Mouse (Mus musculus) neural tube, embryonic 11.5 days (tissue): ENCODE measurements around the gene Szrd1. TPM values are rescaled to one million over a fixed set of nuclear protein-coding genes. Genes with fewer than 3 reads are reported as not detected.

ENCODE experiments used
- ATAC-seq: fragments of 200-750 bp; cut with Nextera tagmentation; 2 replicates; pipeline ENCODE4 v1.8.0; 2017; ENCODE audit warnings: moderate number of reproducible peaks, mild to moderate bottlenecking, moderate TSS enrichment, moderate library complexity; ENCODE audit not compliant: insufficient read depth, low FRiP score, low TSS enrichment
- DNase-seq: peaks from one replicate; pipeline ENCODE4 v3.0.0-alpha.2; 2015; ENCODE audit warnings: low spot score
- H3K27ac ChIP-seq: fragments of 300-500 bp; sonication (generic); 2 replicates; pipeline ENCODE4 v1.5.1; 2014; ENCODE audit warnings: low read depth, mild to moderate bottlenecking, low read length
- H3K27me3 ChIP-seq: fragments of 300-500 bp; sonication (generic); 2 replicates; pipeline ENCODE4 v1.6.1; 2014; ENCODE audit warnings: mild to moderate bottlenecking, low read length, mixed read lengths; ENCODE audit not compliant: control insufficient read depth, insufficient read depth
- H3K36me3 ChIP-seq: fragments of 300-500 bp; sonication (generic); 2 replicates; pipeline ENCODE4 v1.6.1; 2014; ENCODE audit warnings: mild to moderate bottlenecking, low read length, moderate library complexity, mixed read lengths; ENCODE audit not compliant: control insufficient read depth, insufficient read depth
- H3K4me1 ChIP-seq: fragments of 300-500 bp; sonication (generic); 2 replicates; pipeline ENCODE4 v1.6.1; 2014; ENCODE audit warnings: low read length, mixed read lengths; ENCODE audit not compliant: control insufficient read depth, insufficient read depth
- H3K4me2 ChIP-seq: fragments of 300-500 bp; sonication (generic); 2 replicates; pipeline ENCODE4 v1.6.1; 2014; ENCODE audit warnings: low read depth, mild to moderate bottlenecking, moderate library complexity
- H3K4me3 ChIP-seq: fragments of 300-500 bp; sonication (generic); 2 replicates; pipeline ENCODE4 v1.5.1; 2014; ENCODE audit warnings: low read depth, low read length
- H3K9ac ChIP-seq: fragments of 300-500 bp; sonication (generic); 2 replicates; pipeline ENCODE4 v1.6.1; 2014; ENCODE audit warnings: mild to moderate bottlenecking, low read length
- H3K9me3 ChIP-seq: fragments of 300-500 bp; sonication (generic); 2 replicates; pipeline ENCODE4 v1.6.1; 2016; ENCODE audit warnings: low read length; ENCODE audit not compliant: control insufficient read depth
- WGBS: fragments of 180-500 bp; shearing (Covaris S2); extraction: QIAGEN DNeasy Blood & Tissue Kit; methylation state at CpG from one replicate; pipeline ENCODE4 v1.1.7; 2014; 5-methylcytosine and 5-hydroxymethylcytosine counted together
- polyA plus RNA-seq: library from polyadenylated mRNA; unstranded; fragments of >200 nt; fragmentation: Nextera tagmentation; extraction: Ambion mirVana; gene quantifications from 2 replicates; pipeline ENCODE4 v1.2.1, GENCODE M21; 2014

The Szrd1 gene
- polyA plus RNA-seq, 1 experiment from 2014 or later, result 30.7 TPM

GRCm38 (mm10) chr4:141095016-141095415, 44.6 kb downstream of the Szrd1 start:
- Histone ChIP-seq H3K9ac (no peak overlapping the region), H3K9me3 (no peaks in the 10 kb centered on the region), H3K4me2 (no peak overlapping the region), H3K4me1 (no peaks in the 10 kb centered on the region), H3K4me3 (no peak overlapping the region), H3K27ac (no peak overlapping the region), H3K27me3 (no peaks in the 10 kb centered on the region), H3K36me3 (no peaks in the 10 kb centered on the region)
- DNase-seq (no peak), ATAC-seq (no peak)
- WGBS, result 84% methylated on average over 10 of the region's 10 CpGs

GRCm38 (mm10) chr4:141088714-141089113, 50.9 kb downstream of the Szrd1 start:
- Histone ChIP-seq H3K9me3 (no peaks in the 10 kb centered on the region), H3K27me3 (no peaks in the 10 kb centered on the region), H3K4me2 (no peak overlapping the region), H3K9ac (no peak overlapping the region), H3K4me1 (no peaks in the 10 kb centered on the region), H3K36me3 (no peaks in the 10 kb centered on the region), H3K27ac (no peak overlapping the region), H3K4me3 (no peak overlapping the region)
- WGBS, result 76% methylated on average over 9 of the region's 9 CpGs
- ATAC-seq (no peak), DNase-seq (no peak)

- H3K9ac ChIP-seq, result no peak within 1 kb of the TSS
- WGBS, result 80% methylated on average over 6 of the region's 6 CpGs
- ATAC-seq (no peak), DNase-seq (no peak)
- H3K36me3 ChIP-seq, result no peaks in the 10 kb centered on the region
- H3K4me2 ChIP-seq, result no peak within 1 kb of the TSS
- no peak within 1 kb of the TSS for H3K4me3 ChIP-seq
- no peaks in the 10 kb centered on the region for H3K4me1 ChIP-seq
- no peaks in the 10 kb centered on the region for H3K27me3 ChIP-seq
- H3K9me3 ChIP-seq, result no peaks in the 10 kb centered on the region
- no peak within 1 kb of the TSS for H3K27ac ChIP-seq
Observed at GRCm38 (mm10) chr4:141088033-141088432, 51.5 kb downstream of the Szrd1 start, which contains the start of gene Spata21. Gene Spata21, plus strand, starts transcription at chr4:141088333.

DNA sequence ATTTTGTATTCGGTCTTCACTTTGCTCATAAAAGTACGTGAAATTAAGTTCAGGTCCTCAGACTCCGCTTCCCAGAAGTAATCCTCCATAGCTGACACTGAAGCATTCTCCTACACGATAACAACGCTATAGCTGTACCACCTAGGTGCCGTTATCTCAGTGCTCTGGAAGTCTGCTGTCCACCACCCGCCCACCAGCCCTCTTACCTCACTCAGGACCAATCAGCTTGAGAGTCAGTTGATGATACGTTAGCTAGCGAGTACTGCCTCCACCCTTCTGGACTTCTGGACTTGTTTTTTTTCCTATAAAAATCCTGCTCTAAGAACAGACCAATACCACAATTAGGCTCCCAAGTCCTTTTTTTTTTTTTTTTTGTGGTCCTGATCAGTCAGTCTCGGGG, 52.7 kb downstream of the Szrd1 start:
- no peaks in the 10 kb centered on the region for H3K4me1 ChIP-seq
- no peaks in the 10 kb centered on the region for H3K9me3 ChIP-seq
- no peaks in the 10 kb centered on the region for H3K36me3 ChIP-seq
- no peak overlapping the region for H3K9ac ChIP-seq
- no peak overlapping the region for H3K4me2 ChIP-seq
- no peaks in the 10 kb centered on the region for H3K27me3 ChIP-seq
- no peak for DNase-seq
- no peak for ATAC-seq
- H3K4me3 ChIP-seq, result no peak overlapping the region
- no peak overlapping the region for H3K27ac ChIP-seq
- WGBS, result 81% methylated on average over 10 of the region's 10 CpGs

GRCm38 (mm10) chr4:141078510-141079137, 61.0 kb downstream of the Szrd1 start:
- ATAC-seq (no peak), DNase-seq (no peak)
- Histone ChIP-seq H3K4me1 (peaks cover 7% of the 10 kb centered on the region), H3K36me3 (no peaks in the 10 kb centered on the region), H3K27ac (no peak overlapping the region), H3K9me3 (no peaks in the 10 kb centered on the region), H3K4me3 (peak overlapping the region; percentile 98), H3K9ac (peak overlapping the region; percentile 86), H3K4me2 (no peak overlapping the region), H3K27me3 (no peaks in the 10 kb centered on the region)
- WGBS, result 71% methylated on average over 18 of the region's 18 CpGs

DNA sequence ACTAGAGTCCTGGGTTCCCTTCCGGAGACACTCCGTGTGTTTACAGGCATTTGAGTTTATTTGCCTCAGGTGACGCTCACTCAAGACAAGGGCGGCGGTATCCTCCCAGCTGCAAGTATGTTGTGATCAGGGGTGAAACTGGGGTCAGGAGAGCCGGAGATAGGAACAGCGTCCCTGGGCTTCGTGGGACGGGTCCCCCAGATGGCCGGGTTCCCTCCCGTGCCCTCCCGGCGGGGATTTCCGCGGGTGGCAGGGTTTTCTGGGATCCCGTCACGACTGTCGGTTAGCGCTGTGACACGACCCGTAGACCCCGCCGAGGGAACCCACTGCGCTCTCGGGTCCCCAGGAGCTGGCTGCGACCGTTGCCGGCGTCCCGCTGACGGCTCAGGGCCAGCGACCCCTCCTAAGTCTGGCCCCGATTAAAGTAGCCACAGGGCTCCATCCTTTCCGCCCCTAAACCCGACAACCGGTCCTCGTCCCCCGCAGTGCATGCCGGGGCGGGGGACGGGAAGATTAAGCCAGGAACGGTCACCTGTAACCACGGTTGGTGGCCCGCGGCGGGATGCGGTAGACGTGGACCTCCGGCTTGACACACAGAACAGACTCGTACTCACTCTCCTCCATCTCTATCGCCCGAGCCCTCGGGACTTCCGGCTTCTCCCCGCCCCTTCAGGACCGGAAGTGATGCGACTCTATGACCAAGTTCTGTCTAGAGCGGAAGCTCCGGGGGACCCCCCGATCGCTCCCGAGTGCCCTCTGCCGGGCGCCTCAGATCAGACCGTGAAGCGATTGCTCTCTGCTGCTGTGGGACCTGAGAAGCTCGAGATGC, 61.7 kb downstream of the Szrd1 start, which contains the start of gene Necap2:
TSS of gene Necap2 (minus strand) at position 677 of the 829 bp plus-strand sequence.
- H3K27ac ChIP-seq, result no peak within 1 kb of the TSS
- peaks cover 7% of the 10 kb centered on the region for H3K4me1 ChIP-seq
- WGBS, result under 1% methylated on average over 66 of the region's 67 CpGs
- DNase-seq, result peak; percentile 97
- no peaks in the 10 kb centered on the region for H3K9me3 ChIP-seq
- no peaks in the 10 kb centered on the region for H3K27me3 ChIP-seq
- peak within 1 kb of the TSS; percentile 98 for H3K4me2 ChIP-seq
- H3K9ac ChIP-seq, result peak within 1 kb of the TSS; percentile 86
- H3K4me3 ChIP-seq, result peak within 1 kb of the TSS; percentile 98
- ATAC-seq, result peak; percentile 91
- no peaks in the 10 kb centered on the region for H3K36me3 ChIP-seq

GRCm38 (mm10) chr4:141076761-141077506, 62.6 kb downstream of the Szrd1 start:
- ATAC-seq, result no peak
- H3K4me2 ChIP-seq, result peak overlapping the region; percentile 98
- H3K36me3 ChIP-seq, result no peaks in the 10 kb centered on the region; the same call in 1 of the 2 replicates
- H3K27me3 ChIP-seq, result no peaks in the 10 kb centered on the region
- peak overlapping the region; percentile 86 for H3K9ac ChIP-seq
- no peaks in the 10 kb centered on the region for H3K9me3 ChIP-seq
- WGBS, result 83% methylated on average over 17 of the region's 17 CpGs
- peak overlapping the region; percentile 98 for H3K4me3 ChIP-seq
- peaks cover 7% of the 10 kb centered on the region for H3K4me1 ChIP-seq
- DNase-seq, result no peak
- no peak overlapping the region for H3K27ac ChIP-seq

- Histone ChIP-seq H3K27ac (no peak overlapping the region), H3K4me2 (no peak overlapping the region), H3K4me1 (peaks cover 7% of the 10 kb centered on the region), H3K4me3 (no peak overlapping the region), H3K27me3 (no peaks in the 10 kb centered on the region), H3K9ac (no peak overlapping the region), H3K9me3 (no peaks in the 10 kb centered on the region), H3K36me3 (peaks cover 4% of the 10 kb centered on the region)
- ATAC-seq (no peak), DNase-seq (no peak)
- 89% methylated on average over 4 of the region's 4 CpGs for WGBS
Observed at GRCm38 (mm10) chr4:141074109-141074508, 65.5 kb downstream of the Szrd1 start.
